Comparison of ENCODE assay signal across 8 mouse cellular contexts in genomic region chr9:121709898-121710583, GRCm38 (mm10). TPM values are rescaled to one million over a fixed set of nuclear protein-coding genes. Genes with fewer than 3 reads are reported as not detected.
DNase-seq lines count a peak whose midpoint lies in the region; ATAC-seq lines count a peak whose summit lies in the region.

Ss18l2 (plus strand) TSS chr9:121710329.

- no peaks in the 10 kb centered on the region for H3K27me3 ChIP-seq in intestine, embryonic 14.5 days (replicated peaks; ENCODE audit: control insufficient read depth, insufficient read depth, low read length)

- peak within 1 kb of the TSS; percentile 86 for H3K4me2 ChIP-seq in intestine, embryonic 14.5 days (ENCODE audit: low read length)

- intact Hi-C loops in left cerebral cortex, postnatal 14 days (cut with DNase I), result no loop called here

- DNase-seq in adrenal gland, adult 18-20 months (ENCODE audit: low spot score in 2 of 2), result peak; percentile 92 to 96
- peak; percentile 100 for DNase-seq in embryo, embryonic 11 days
- DNase-seq in gastrocnemius, postnatal 25 days, result peak; percentile 98
- peak; percentile 99 for DNase-seq in intestine, embryonic 14.5 days (ENCODE audit: low spot score)
- DNase-seq in left cerebral cortex, postnatal 14 days (ENCODE audit: low spot score in 2 of 2), result peak; percentile 99
- DNase-seq in mesoderm, embryonic 11.5 days (ENCODE audit: low read depth, low spot score), result peak; percentile 100
- DNase-seq in right cerebral cortex, postnatal 36 days (ENCODE audit: low spot score in 2 of 2), result peak; percentile 98 to 99
- peak; percentile 97 for DNase-seq in yolk sac, embryonic 10.5 days (ENCODE audit: low spot score)

- WGBS in intestine, embryonic 14.5 days, result 5% methylated on average over 37 of the region's 37 CpGs

- peak within 1 kb of the TSS; percentile 94 for H3K9ac ChIP-seq in intestine, embryonic 14.5 days (ENCODE audit: low read length)

- H3K4me1 ChIP-seq in intestine, embryonic 14.5 days (replicated peaks; ENCODE audit: control insufficient read depth, insufficient read depth, low read length), result peaks cover 21% of the 10 kb centered on the region

- H3K4me3 ChIP-seq in intestine, embryonic 14.5 days (ENCODE audit: low read depth, low read length), result peak within 1 kb of the TSS; percentile 97

- peaks cover 14% of the 10 kb centered on the region for H3K36me3 ChIP-seq in intestine, embryonic 14.5 days (ENCODE audit: control insufficient read depth, insufficient read depth, low read length)

- peak within 1 kb of the TSS; percentile 91 for H3K27ac ChIP-seq in intestine, embryonic 14.5 days (ENCODE audit: low read depth)

- ATAC-seq in intestine, embryonic 14.5 days (replicated peaks; ENCODE audit: low FRiP score, low TSS enrichment, low read depth), result peak; percentile 99

- no peaks in the 10 kb centered on the region for H3K9me3 ChIP-seq in intestine, embryonic 14.5 days (ENCODE audit: control insufficient read depth, low read length)

RNA-seq across cellular contexts. Expression of gene Ss18l2, which starts in this region (rescaled TPM):
- total RNA-seq in adrenal gland, adult 18-20 months (2021), result 10 to 100 TPM; 40.8 to 44.5 TPM
- total RNA-seq in gastrocnemius, postnatal 25 days (2021), result 100 to 1,000 TPM; 104 to 105 TPM
- 135 and 152 TPM in 2 replicates for polyA plus RNA-seq in intestine, embryonic 14.5 days (2014; fragmentation: Nextera tagmentation; extraction: Ambion mirVana)
- 100 to 1,000 TPM in 1 of 2 experiments, 10 to 100 TPM in 1; 82.8 to 100 TPM for total RNA-seq in left cerebral cortex, postnatal 14 days (2021)

Comparison
In these comparisons a context has a peak if more than half of its experiments do, and no peak if none do; other contexts are left out.
1. Peak in every context shown above with its lines: DNase-seq, ATAC-seq, H3K4me3 ChIP-seq and H3K27ac ChIP-seq.